Mouse (Mus musculus): Measurements from ENCODE around the gene Prdm16.

DNA sequence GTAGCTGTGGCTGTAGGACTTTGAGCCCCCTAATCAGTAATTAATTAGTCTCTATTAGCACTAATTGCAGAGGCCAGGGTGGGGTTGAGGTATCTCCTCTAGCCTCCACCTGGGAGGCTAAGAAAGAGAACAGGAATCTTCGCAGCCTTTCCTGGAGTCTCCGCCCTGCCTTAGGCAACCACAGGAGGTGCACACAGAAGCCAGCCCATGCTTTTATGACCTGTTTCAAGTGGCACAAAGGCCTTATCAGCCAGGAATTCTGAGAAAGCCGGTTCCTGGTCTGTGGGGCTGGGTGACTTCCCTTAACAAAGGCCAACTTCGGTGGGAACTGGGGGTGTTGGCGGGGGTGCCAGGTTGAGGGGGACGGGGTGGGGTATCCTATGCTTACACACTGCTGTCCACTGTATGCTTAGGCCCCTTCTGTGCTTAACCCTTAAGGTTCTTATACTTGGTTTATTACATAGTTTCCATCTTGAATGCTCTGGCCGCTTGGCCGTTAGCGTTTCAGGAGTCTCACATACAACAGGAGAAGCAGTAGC is 276.8 kb downstream of the Prdm16 start:
- TF ChIP-seq HCFC1 (IDR thresholded peaks at IDR 0.05; ENCODE audit: borderline replicate concordance, insufficient read depth, low read length) (no peak), MAFK (IDR thresholded peaks at IDR 0.05; ENCODE audit: insufficient read depth, low read depth, low read length) (no peak), ZC3H11A (IDR thresholded peaks at IDR 0.05; ENCODE audit: borderline replicate concordance, low read depth, low read length) (no peak)
